Mouse (Mus musculus) gastrocnemius, postnatal 4 days (tissue): ENCODE measurements around the gene Kansl1l. TPM values are rescaled to one million over a fixed set of nuclear protein-coding genes. Genes with fewer than 3 reads are reported as not detected.

Experiments
- DNase-seq, 2 experiments: peaks; one replicate each; pipeline ENCODE4 v3.0.0; 2021 to 2022; ENCODE audit warnings: low spot score in 2 of 2, mixed read lengths in 2 of 2
- total RNA-seq, 2 experiments: library from RNA; stranded (reverse); gene quantifications; 2 replicates each; pipeline ENCODE4 v1.2.3; 2021

Kansl1l gene
- total RNA-seq, 2 experiments from 2014 or later: 21.1 to 25.2 TPM

- no peak for DNase-seq
These were observed 2.9 kb upstream of the Kansl1l start for GRCm38 (mm10) chr1:66820241-66820640.

- DNase-seq: no peak
These were observed 528 bp upstream of the Kansl1l start for GRCm38 (mm10) chr1:66817865-66818315.

GRCm38 (mm10) chr1:66816837-66817452 is 417 bp downstream of the Kansl1l start:
- DNase-seq: peak; percentile 95 to 97

- peak; percentile 24 to 63 for DNase-seq
These were observed 1.2 kb downstream of the Kansl1l start for GRCm38 (mm10) chr1:66815941-66816777.

GRCm38 (mm10) chr1:66814756-66815155 is 2.6 kb downstream of the Kansl1l start:
- no peak for DNase-seq

GRCm38 (mm10) chr1:66813191-66813590 is 4.2 kb downstream of the Kansl1l start:
- DNase-seq: no peak

GRCm38 (mm10) chr1:66806821-66807220 is 10.5 kb downstream of the Kansl1l start:
- no peak for DNase-seq

- no peak for DNase-seq
These were observed 12.0 kb downstream of the Kansl1l start for GRCm38 (mm10) chr1:66805408-66805807.

GRCm38 (mm10) chr1:66804710-66805109 is 12.7 kb downstream of the Kansl1l start:
- DNase-seq: no peak

- no peak for DNase-seq
These were observed 19.4 kb downstream of the Kansl1l start for GRCm38 (mm10) chr1:66797962-66798361.

GRCm38 (mm10) chr1:66792838-66793466 is 24.4 kb downstream of the Kansl1l start:
- no peak for DNase-seq

GRCm38 (mm10) chr1:66782296-66782695 is 35.1 kb downstream of the Kansl1l start:
- no peak for DNase-seq

- no peak for DNase-seq
These were observed 36.3 kb downstream of the Kansl1l start for GRCm38 (mm10) chr1:66781027-66781426.

- DNase-seq: no peak
These were observed 38.6 kb downstream of the Kansl1l start for GRCm38 (mm10) chr1:66778798-66779197.

- DNase-seq: no peak
These were observed 39.5 kb downstream of the Kansl1l start for GRCm38 (mm10) chr1:66777878-66778277.

GRCm38 (mm10) chr1:66768764-66769163 is 48.6 kb downstream of the Kansl1l start:
- no peak for DNase-seq

- no peak for DNase-seq
These were observed 86.8 kb downstream of the Kansl1l start for GRCm38 (mm10) chr1:66730581-66730980.

GRCm38 (mm10) chr1:66712859-66713258 is 104.5 kb downstream of the Kansl1l start:
- DNase-seq: no peak

- DNase-seq: no peak
These were observed 112.8 kb downstream of the Kansl1l start for GRCm38 (mm10) chr1:66704523-66704922.

- DNase-seq: no peak
These were observed 114.6 kb downstream of the Kansl1l start for GRCm38 (mm10) chr1:66702623-66703345.

GRCm38 (mm10) chr1:66701576-66701940 is 115.8 kb downstream of the Kansl1l start:
- DNase-seq: no peak
